Mouse (Mus musculus): ENCODE measurements at regions not wholly inside any gene's neighbourhood (a gene's known extent, or its start where the extent isn't known, plus 50 kb on each side); places are given as distances from the start of the nearest gene placed in this dataset.

- intact Hi-C loops (cut with DNase I; ENCODE audit: low total_unique reads), result no loop called here
- DNase-seq, result no peak
Observed at GRCm38 (mm10) chr8:107642241-107642640, 54.0 kb upstream of the Psmd7 start.

GRCm38 (mm10) chr8:107647936-107648335, 59.7 kb upstream of the Psmd7 start:
- no peak for DNase-seq
- intact Hi-C loops (cut with DNase I; ENCODE audit: low total_unique reads), result no loop called here

GRCm38 (mm10) chr8:107650306-107650705, 62.0 kb upstream of the Psmd7 start:
- no peak for DNase-seq
- intact Hi-C loops (cut with DNase I; ENCODE audit: low total_unique reads), result no loop called here

GRCm38 (mm10) chr8:107651424-107651823, 63.2 kb upstream of the Psmd7 start:
- intact Hi-C loops (cut with DNase I; ENCODE audit: low total_unique reads), result no loop called here
- DNase-seq, result no peak

GRCm38 (mm10) chr8:107652226-107652625, 64.0 kb upstream of the Psmd7 start:
- intact Hi-C loops (cut with DNase I; ENCODE audit: low total_unique reads), result no loop called here
- DNase-seq, result no peak

GRCm38 (mm10) chr8:107653711-107654110, 65.4 kb upstream of the Psmd7 start:
- no peak for DNase-seq
- intact Hi-C loops (cut with DNase I; ENCODE audit: low total_unique reads), result no loop called here

GRCm38 (mm10) chr8:107656622-107657021, 68.4 kb upstream of the Psmd7 start:
- DNase-seq, result no peak

GRCm38 (mm10) chr8:107657741-107658140, 69.5 kb upstream of the Psmd7 start:
- intact Hi-C loops (cut with DNase I; ENCODE audit: low total_unique reads), result no loop called here

More at GRCm38 (mm10) chr8:107656622-107657021, 68.4 kb upstream of the Psmd7 start:
- intact Hi-C loops (cut with DNase I; ENCODE audit: low total_unique reads), result no loop called here

GRCm38 (mm10) chr8:107658386-107658785, 70.1 kb upstream of the Psmd7 start:
- no peak for DNase-seq
- intact Hi-C loops (cut with DNase I; ENCODE audit: low total_unique reads), result no loop called here

More at GRCm38 (mm10) chr8:107657741-107658140, 69.5 kb upstream of the Psmd7 start:
- no peak for DNase-seq

- intact Hi-C loops (cut with DNase I; ENCODE audit: low total_unique reads), result no loop called here
Observed at GRCm38 (mm10) chr8:107660624-107661023, 72.4 kb upstream of the Psmd7 start.

GRCm38 (mm10) chr8:107669608-107670007, 81.3 kb upstream of the Psmd7 start:
- intact Hi-C loops (cut with DNase I; ENCODE audit: low total_unique reads), result loop anchor here (10.0 kb wide), 1 partner anchor 55 kb away; no protein-coding TSS in a partner anchor
- no peak for DNase-seq

More at GRCm38 (mm10) chr8:107660624-107661023, 72.4 kb upstream of the Psmd7 start:
- no peak for DNase-seq

- DNase-seq, result no peak
- intact Hi-C loops (cut with DNase I; ENCODE audit: low total_unique reads), result loop anchor here (10.0 kb wide), 1 partner anchor 57 kb away; no protein-coding TSS in a partner anchor
Observed at GRCm38 (mm10) chr8:107671471-107671870, 83.2 kb upstream of the Psmd7 start.

- DNase-seq, result no peak
- intact Hi-C loops (cut with DNase I; ENCODE audit: low total_unique reads), result loop anchor here (10.0 kb wide), 1 partner anchor 58 kb away; no protein-coding TSS in a partner anchor
Observed at GRCm38 (mm10) chr8:107672691-107673090, 84.4 kb upstream of the Psmd7 start.

- DNase-seq, result no peak
- intact Hi-C loops (cut with DNase I; ENCODE audit: low total_unique reads), result no loop called here
Observed at GRCm38 (mm10) chr8:107682066-107682465, 93.8 kb upstream of the Psmd7 start.

GRCm38 (mm10) chr8:107684721-107685691, 96.7 kb upstream of the Psmd7 start:
- intact Hi-C loops (cut with DNase I; ENCODE audit: low total_unique reads), result no loop called here
- DNase-seq, result peak; percentile 19

- no peak for DNase-seq
- intact Hi-C loops (cut with DNase I; ENCODE audit: low total_unique reads), result no loop called here
Observed at GRCm38 (mm10) chr8:107686936-107687335, 98.7 kb upstream of the Psmd7 start.

GRCm38 (mm10) chr8:107687529-107687928, 99.3 kb upstream of the Psmd7 start:
- intact Hi-C loops (cut with DNase I; ENCODE audit: low total_unique reads), result no loop called here
- DNase-seq, result no peak

- no peak for DNase-seq
- intact Hi-C loops (cut with DNase I; ENCODE audit: low total_unique reads), result no loop called here
Observed at GRCm38 (mm10) chr8:107689020-107689419, 100.8 kb upstream of the Psmd7 start.

- intact Hi-C loops (cut with DNase I; ENCODE audit: low total_unique reads), result no loop called here
Observed at GRCm38 (mm10) chr8:107691251-107691650, 103.0 kb upstream of the Psmd7 start.

GRCm38 (mm10) chr8:107696384-107697346, 108.4 kb upstream of the Psmd7 start:
- DNase-seq, result no peak
- intact Hi-C loops (cut with DNase I; ENCODE audit: low total_unique reads), result no loop called here

More at GRCm38 (mm10) chr8:107691251-107691650, 103.0 kb upstream of the Psmd7 start:
- DNase-seq, result no peak

Data from gastrocnemius, postnatal 14 days (tissue).